Mouse (Mus musculus) urinary bladder, adult 18-20 months (tissue): ENCODE results near the gene Mpp6.

Experiments
- DNase-seq, 2 experiments: peaks; one replicate each; pipeline ENCODE4 v3.0.0; 2022; ENCODE audit warnings: low spot score in 2 of 2, mixed read lengths in 2 of 2

The Mpp6 gene

DNA sequence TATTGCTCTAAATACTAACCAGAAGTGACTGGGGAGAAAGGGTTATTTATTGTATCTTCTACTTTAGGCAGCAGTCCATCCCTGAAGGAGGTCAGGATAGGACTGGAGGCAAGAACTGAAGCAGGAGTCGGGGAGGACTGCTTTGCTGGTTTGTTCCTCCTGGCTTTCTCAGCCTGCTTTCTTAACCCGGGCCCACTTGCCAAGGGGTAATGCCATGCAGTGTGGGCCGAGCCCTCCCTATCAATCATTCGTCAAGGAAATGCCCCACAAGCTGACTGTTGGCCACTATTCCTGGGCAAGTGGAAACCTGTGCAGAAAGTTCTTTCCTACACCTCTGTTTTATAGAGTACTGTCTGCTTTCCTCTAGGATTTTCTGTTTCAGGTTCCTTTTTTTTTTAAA lies 39.3 kb downstream of the Mpp6 start:
- DNase-seq: peak; percentile 6

DNA sequence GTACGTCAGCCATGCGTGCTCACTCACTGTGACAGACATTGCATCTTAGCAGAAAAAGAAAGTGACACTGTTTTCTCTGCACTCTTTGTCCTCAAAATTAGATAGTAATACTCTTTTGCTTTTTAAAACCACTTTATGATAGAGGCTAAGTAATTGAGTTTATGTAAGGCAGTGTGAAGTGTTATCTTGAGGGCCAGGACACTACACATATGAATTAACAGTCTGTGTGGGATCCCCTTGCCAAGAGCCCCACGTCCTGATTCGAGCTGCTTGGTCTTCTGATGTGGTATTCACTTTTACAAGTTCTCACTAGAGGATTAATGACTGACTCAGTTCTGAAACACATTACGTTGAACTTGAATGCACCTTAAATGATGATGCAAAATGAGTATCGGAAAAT lies 49.8 kb downstream of the Mpp6 start:
- DNase-seq: no peak

DNA sequence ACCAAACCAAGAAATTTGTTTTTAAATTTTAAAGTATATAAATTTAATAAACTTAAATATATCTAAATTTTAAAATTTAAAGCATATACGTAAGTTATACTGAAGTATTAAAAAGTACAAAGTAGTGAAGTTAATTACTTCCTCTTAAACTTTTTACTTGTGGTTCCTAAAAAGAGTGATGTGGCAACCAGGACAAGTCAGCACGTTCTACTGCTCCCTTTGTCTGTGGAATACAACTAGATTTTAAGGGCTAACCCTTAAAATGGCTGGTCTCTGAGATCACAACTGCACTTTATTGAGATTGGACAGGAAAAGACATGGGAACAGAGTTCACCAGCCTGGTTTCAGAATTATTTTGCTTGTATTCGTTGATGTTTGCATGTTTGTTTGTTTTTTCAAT lies 53.0 kb downstream of the Mpp6 start:
- no peak for DNase-seq

DNA sequence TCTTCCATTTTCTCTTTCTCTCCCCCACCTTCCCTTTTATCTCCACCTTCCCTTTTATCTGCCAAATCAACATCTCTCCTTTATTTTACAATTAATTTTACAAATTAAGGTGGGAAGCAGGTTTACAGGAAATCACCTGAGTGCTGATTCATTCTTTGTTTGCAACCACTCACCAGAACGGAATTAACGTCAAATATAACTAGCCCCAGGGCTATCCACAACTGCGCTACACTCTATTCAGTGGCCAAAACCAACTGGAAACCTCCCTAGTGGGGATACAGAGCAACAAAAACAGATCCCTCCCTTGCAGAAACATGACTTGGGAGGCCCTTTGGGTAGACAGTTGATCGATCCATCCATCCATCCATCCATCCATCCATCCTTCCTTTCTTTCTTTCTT lies 58.8 kb downstream of the Mpp6 start:
- no peak for DNase-seq

DNA sequence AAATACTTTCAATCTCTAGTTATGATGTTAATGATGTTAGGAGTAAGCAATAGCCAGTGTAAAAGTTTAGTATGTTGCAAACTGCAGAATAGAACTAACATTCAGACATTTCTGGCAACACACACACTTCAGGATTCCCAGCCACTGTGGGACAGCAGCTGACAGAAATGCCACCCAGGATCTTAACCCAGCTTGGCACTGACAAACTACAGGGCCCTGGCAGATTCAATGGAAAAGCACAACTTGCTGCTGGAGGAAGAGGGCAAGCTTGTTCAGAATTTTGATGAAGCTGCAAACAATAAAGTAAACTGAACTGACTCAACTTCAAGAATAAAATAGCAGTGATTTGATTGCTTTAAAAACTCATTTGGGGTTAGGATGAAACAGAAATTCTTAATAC lies 59.7 kb downstream of the Mpp6 start:
- no peak for DNase-seq

DNA sequence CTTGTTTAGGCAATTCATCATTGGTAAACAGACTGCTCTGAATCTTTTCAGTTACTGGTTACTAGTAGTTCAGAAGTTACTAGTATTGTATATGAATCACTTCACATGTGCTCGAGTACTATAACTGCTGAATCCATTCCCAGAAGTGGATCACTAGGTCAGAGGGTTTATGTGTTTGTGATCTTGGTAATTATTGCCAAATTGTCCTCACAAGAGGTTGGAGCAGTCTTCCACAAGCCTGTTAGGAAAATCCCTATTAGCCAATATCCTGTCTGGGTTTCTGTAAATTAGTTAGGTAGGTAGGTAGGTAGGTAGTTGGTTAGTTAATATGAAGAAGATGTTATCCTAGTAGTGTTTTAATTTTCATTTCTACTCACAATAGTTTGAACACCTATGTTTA lies 65.7 kb downstream of the Mpp6 start:
- no peak for DNase-seq

DNA sequence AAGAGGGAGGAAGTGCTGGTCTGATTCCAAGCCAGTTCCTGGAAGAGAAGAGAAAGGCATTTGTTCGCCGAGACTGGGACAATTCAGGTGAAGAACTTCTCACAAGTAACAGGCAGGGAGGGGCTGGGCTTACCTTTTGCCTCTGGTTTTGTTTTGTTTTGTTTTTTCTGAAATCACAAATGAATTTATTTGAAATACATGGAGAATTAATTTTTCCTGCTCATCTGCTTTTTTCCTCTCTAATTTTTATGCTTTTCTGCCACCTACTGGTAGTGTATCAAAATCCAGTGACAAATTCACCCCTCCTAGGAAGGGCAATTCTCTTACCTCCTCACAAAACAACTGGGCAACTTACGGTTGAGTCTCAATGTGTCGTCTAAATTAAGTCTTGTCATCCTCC lies 70.1 kb downstream of the Mpp6 start:
- DNase-seq: no peak

DNA sequence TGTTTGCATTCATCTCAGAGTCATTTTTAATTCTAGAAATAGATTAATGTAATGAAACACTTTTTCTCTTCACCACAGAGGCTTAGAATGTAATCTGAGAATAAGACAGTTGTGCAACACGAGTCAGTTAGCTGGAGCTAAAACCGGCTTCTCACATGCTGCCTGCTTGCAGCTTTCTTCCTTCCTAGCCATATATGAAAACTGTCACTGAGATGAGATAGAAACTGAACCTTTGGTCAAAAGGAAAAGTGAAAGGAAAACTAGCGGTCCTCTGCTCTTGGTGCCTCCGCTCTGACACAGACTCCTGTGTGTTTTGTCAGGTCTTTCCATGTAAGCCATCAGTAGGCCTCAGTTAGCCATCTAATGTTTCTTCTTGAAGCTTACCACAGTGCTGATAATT lies 77.9 kb downstream of the Mpp6 start:
- DNase-seq: no peak

DNA sequence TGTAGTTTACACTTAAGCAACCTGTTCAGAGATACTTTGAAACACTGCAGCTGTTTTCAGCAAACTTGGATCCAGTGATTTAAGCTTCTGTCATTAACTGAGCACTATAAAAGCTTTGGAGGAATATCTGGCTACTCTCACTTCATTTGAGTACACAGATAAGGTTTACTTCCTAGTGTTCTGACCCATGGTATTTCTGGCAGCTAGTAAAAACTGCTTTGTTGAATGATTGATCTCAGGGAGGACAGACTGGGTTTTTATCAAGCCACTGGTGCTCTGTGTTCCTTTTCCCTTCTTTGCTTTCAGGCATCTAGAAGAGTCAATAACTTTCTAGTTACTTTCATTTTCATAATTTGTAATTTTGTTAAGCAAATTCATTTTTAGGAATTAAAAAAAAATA lies 79.3 kb downstream of the Mpp6 start:
- no peak for DNase-seq

DNA sequence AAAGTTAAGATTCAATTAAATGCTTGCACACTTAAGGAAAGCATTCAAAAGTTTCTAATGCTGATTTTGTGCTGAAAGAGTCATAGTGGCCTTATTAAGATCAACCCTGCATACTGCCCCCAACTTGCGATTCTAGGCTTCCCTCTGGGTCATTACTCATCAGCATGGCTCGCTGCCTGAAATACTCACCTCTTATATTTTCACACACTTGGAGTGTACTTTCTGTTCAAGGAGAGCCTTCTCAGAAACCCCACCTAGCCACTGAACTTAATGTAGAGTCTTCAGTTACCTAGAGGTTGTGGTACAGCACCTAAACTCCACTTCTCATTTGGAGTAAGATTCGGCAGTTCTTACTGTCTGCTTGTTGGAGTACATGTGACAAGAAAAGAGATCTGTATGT lies 81.6 kb downstream of the Mpp6 start:
- no peak for DNase-seq

DNA sequence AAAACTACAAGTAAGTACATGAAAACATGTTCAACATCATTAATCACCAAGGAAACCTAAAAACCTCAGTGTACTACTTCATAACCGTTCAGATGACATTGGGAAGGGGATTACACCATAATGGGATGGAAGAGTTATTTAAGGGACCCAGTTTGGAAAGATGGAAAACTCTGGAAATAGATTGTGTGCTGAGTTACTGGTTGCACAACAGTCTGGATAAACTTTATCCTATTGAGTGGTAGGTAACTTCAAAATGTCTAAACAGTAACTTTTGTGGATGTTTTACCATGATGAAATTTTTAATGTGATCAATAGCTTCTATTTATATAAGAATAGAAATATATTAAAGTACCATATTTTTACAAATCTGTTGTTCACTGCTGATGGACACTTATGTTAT lies 82.1 kb downstream of the Mpp6 start:
- DNase-seq: no peak

DNA sequence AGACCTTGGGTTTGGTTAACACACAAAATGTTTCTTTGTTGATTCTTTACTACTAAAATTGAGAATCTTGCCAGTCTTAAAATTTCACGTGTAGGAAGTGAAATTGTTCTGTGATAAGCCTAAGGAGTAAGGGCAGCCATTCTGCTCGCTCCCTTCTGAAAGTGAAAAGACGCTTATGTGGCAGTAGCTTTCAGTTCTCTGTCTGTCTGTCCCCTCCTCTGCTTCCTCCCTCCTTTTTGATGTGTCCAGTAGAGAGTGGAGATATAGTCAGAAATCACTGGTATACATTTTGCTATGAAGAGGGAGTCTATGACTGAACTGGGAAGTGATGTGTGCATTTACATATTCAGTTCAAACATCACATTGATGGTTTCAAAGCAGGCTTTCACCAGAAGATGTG lies 82.8 kb downstream of the Mpp6 start:
- no peak for DNase-seq

DNA sequence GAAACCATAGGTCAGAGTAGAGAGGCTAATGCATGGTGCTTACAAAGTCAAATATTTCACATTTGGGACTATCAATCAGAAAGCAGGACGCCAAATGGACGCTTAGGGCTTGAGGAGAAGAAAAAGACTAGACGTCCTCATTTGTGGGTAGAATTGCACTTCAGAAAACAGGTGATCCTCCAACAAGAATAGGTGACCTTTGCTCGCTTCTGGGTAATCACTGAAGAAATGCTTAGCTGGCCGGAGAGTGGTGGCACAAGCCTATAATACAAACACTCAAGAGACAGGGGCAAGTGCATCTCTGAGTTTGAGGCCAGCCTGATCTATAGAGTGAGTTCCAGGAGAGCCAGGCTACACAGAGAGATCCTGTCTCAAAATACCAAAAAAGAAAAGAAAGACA lies 83.8 kb downstream of the Mpp6 start:
- DNase-seq: no peak

DNA sequence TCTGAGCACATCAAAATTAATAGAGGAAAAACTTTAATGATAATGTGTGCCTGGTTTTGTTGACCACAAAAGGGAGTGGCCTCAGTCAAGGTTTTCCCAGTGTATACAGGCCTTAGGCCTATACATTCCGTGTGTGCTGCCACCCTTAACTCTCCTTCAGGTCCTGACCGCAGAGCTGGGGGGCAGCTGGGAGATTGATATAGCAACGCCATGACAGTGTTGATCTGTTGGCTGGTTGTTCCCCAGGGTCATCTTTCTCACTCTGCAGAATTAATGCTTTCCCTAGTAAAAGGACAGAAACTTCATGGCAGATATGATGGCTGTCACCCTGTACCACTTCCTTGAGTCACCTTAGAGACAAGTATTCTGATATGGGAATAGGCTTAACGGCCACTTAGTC lies 94.3 kb downstream of the Mpp6 start:
- no peak for DNase-seq

DNA sequence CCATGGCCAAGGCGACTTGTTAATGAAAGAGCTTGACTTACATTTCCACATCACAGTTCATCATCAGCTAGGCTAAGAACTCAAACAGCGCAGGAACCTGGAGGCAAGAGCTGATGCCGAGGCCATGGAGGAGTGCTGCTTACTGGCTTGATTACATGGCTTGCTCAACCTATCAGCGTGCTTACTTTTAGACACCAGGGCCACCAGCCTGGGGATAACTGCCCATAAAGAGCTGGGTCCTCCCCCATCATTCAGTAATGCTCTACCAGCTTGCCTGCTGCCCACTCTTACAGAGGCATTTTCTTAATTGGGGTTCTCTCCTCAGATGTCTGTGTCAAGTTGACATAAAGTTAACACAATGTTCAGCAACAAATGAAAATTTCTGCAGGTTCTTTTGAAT lies 95.1 kb downstream of the Mpp6 start:
- DNase-seq: no peak

DNA sequence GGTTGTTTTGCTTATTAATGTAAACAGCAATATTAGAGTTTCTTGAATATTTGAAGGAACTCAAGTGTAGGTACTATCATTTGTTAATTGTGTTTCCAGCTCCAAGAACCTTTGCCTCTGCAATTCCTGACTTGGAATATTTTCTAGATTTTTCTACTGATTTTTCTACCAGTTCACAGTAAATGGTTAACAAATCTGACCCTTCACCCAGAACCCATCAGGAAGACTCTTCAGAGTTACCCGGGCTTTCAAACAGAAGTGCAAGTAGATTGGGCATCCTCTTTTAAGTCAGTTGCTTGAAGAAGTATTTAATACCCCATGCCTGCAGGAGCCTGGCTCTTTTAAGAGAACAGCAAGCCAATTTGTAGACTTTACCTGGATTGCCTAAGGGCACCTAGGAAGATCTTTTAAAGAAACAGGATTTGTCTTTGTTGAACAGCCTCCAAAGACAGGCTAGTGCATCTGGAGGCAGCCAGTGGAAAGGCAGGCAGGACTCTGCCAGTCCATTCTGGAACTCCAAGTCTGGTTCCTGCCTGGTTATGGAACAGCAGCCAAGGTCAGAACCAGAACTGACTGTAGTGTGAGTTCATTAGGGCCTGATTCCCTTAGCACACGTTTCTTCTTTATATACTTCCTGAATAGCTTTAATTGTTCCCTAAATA lies 104.8 kb downstream of the Mpp6 start:
- DNase-seq: no peak

DNA sequence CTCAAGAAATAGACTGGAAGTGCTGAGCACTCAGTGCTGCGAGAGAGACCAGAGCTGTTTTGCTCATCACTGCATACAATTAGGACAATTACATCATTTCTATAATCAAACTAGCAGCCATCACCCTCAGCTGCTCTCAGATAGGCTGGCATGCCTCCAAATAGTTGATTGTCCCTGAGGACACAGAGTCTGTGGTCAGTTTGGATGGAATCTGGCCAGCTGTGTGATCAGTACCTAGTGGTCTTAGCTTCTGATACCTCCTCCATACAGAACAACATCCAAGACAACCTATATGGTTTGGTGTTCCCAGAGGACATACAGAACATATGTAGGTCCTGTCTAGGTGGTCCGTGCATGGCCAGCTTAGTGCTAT lies 105.3 kb downstream of the Mpp6 start:
- no peak for DNase-seq

DNA sequence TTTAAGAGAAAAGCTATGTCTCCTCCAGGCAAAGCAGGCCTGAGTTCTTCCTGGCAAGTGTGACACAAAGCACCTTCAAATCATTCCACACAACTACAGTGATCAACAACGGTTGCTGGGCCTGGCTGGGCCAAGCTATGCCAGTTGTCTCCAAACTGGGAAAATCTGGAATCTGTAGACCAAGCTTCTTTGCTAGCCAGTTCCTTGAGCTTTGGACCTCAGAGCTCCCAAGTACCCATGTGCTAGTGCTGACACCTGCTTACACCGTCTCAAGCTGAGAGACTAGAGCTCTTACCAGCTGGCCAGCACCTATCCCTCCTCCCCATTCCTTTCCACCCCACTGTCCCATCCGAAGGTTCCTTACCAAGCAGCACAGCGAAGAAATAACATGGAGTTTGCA lies 105.9 kb downstream of the Mpp6 start:
- no peak for DNase-seq

DNA sequence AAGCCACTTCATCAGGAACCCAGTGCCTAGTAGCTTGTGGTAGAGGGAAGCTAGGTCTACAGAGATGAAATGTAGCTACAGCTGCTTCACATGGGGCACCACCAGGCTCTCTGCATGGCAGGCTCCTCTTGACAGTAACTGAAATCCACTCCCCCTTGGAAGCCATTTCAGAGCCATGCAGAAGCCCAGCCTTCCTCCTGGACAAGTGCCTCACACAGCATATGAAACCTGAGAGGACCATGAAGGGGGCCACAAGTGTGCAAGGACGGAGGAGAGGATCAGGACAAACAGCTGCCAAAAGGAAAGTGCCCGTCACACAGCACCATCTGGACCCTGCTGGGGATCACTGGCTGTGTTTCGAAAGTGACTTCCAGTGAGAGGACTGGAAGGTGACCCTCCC lies 108.6 kb downstream of the Mpp6 start:
- DNase-seq: no peak

DNA sequence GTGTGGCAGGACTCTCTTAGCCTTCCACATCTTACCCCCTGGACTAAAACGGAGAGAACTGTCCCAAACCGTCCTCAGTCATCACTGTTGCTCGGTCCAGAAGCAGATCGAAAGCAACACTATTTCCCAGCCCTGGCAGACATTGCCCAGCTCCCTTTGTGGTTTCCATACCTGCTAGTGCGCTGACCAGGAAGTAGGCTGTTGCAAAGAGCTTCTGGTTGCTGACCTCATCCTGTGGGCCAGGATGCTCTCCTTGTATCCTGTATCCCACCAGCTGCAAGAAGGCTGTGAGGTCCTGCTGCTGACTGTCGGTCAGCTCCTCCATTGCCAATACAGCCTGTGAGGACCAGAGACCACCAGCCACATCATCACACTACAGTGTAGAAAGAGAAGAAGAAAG lies 109.0 kb downstream of the Mpp6 start:
- DNase-seq: no peak

DNA sequence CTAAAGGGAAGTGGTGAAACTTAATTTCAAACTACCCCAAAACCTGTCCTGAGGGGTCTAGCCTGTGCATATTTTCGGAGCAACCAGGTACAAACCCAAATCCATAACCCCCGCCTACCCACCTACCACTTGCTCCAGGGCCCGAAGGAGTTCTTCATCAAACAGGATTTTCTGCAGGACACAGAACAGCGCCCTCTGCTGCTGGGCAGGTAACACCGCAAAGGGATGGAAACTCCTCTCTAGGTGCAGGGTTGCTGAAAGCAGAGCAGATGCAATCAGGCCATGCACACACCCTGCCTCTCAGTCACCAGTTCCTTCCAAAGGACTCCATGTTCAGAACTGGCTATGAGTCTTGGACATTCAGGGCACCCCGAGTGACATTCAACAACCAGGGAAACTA lies 110.8 kb downstream of the Mpp6 start:
- DNase-seq: peak; percentile 5 to 14

DNA sequence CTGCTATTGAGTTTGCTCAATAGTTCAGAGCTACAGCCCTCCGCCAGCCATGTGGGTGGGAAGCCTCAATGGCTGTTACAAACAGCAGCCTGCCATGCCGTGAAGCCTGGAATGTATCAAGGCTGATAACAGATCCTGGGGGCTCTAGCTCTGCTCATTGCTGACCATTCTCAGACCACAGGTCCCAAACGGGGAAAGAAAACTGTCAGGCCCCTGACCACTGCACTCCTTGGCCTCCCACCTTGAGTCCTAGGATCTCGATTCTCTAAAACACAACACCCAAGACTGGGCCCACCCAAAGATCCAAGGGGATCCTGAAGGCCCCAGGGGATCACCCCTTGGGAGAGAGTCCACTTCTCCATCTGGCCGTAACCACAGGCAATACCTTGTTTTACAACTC lies 112.3 kb downstream of the Mpp6 start:
- DNase-seq: no peak

DNA sequence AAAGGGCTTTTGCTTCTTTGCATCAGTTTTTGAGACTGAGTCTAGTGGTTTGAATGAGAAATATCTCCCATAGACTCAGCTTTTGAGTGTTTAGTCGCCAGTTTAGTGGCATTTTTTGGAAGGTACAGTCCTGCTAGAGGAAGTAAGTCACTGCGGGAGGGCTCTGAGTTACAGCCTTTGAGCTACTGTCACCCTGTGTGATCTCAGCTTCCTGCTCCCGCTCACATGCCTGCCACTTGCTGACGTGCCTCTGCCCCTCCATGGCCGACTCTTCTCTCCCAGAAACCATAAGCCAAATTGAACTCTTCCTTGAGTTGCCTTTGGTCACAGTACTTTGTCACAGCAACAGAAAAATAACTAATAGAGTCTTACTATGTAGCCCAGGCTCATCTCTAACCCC lies 112.9 kb downstream of the Mpp6 start:
- no peak for DNase-seq

DNA sequence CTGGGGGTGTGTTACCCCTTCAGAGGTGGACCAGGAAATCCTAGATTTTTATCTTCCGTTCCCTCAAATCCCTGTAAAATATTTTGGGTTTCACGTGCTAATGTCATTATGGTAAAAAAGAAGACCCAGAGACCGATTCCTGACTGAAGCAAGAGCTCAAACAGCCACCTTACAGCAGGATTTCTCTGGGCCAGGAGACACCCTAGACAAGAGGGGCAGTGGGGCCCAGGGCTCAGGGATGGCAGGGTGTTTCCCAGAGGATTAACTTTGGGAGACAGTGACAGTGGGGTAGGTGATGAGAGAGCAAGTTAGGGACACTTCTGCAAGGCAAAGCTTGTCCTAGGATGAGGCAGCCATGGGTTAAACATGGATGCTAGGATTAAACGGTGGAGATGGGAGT lies 113.6 kb downstream of the Mpp6 start:
- DNase-seq: no peak

DNA sequence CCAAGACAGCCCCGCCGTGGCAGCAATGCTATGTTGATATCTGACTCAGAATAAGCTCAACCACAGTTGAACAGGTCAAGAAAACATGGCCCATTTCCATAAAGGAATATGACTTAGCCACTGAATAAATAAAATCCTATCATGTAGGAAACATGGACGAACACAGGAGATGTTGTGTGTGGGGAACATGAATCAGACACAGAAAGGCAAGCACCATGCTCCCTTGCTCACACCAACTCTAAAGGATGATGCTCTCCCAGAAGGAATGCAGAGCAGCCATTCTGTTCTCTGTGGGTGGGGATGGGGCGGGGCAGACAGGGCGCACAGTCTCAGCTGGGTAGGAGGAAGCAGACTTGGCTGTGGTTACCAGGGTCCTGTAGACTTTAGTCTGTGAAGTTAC lies 115.2 kb downstream of the Mpp6 start:
- no peak for DNase-seq
